Mouse (Mus musculus) right cerebral cortex, postnatal 36 days (tissue): ENCODE results near the gene Ccdc85c.

Source experiments
- DNase-seq, 2 experiments: peaks; one replicate each; pipeline ENCODE4 v3.0.0; 2022; ENCODE audit warnings: low spot score in 2 of 2, mixed read lengths in 1 of 2

Gene Ccdc85c

GRCm38 (mm10) chr12:108274661-108275507 is at the start of gene Ccdc85c:
Gene Ccdc85c (minus strand): TSS chr12:108275425.
- peak; percentile 30 to 32 for DNase-seq

- DNase-seq, result no peak
These were observed 44.9 kb upstream of the Ccdc85c start for GRCm38 (mm10) chr12:108320096-108320495.

GRCm38 (mm10) chr12:108318499-108318898 is 43.3 kb upstream of the Ccdc85c start:
- no peak for DNase-seq

- DNase-seq, result no peak
These were observed 42.7 kb upstream of the Ccdc85c start for GRCm38 (mm10) chr12:108317826-108318430.

GRCm38 (mm10) chr12:108317201-108317738 is 42.0 kb upstream of the Ccdc85c start:
- DNase-seq, result no peak

GRCm38 (mm10) chr12:108316655-108317054 is 41.4 kb upstream of the Ccdc85c start:
- DNase-seq, result no peak

GRCm38 (mm10) chr12:108315818-108316217 is 40.6 kb upstream of the Ccdc85c start:
- no peak for DNase-seq

GRCm38 (mm10) chr12:108313244-108313772 is 38.1 kb upstream of the Ccdc85c start:
- no peak for DNase-seq

GRCm38 (mm10) chr12:108312432-108312851 is 37.2 kb upstream of the Ccdc85c start:
- DNase-seq, result no peak

- DNase-seq, result no peak
These were observed 36.6 kb upstream of the Ccdc85c start for GRCm38 (mm10) chr12:108311741-108312290.

- no peak for DNase-seq
These were observed 35.3 kb upstream of the Ccdc85c start for GRCm38 (mm10) chr12:108310456-108311027.

- DNase-seq, result no peak
These were observed 34.8 kb upstream of the Ccdc85c start for GRCm38 (mm10) chr12:108310041-108310440.

- no peak for DNase-seq
These were observed 34.0 kb upstream of the Ccdc85c start for GRCm38 (mm10) chr12:108309116-108309794.

- DNase-seq, result no peak
These were observed 33.2 kb upstream of the Ccdc85c start for GRCm38 (mm10) chr12:108308363-108308856.

- no peak for DNase-seq
These were observed 32.3 kb upstream of the Ccdc85c start for GRCm38 (mm10) chr12:108307553-108307952.

- no peak for DNase-seq
These were observed 30.9 kb upstream of the Ccdc85c start, which contains the start of gene Hhipl1 for GRCm38 (mm10) chr12:108305812-108306794. Gene Hhipl1 (plus strand): TSS chr12:108306270.

- DNase-seq, result no peak
These were observed 29.9 kb upstream of the Ccdc85c start for GRCm38 (mm10) chr12:108305172-108305571.

- DNase-seq, result no peak
These were observed 28.6 kb upstream of the Ccdc85c start for GRCm38 (mm10) chr12:108303778-108304365.

- DNase-seq, result no peak
These were observed 25.8 kb upstream of the Ccdc85c start for GRCm38 (mm10) chr12:108301006-108301405.
